ENCODE assay signal across 9 mouse cellular contexts in genomic region chr3:100568443-100569390, GRCm38 (mm10).
DNase-seq lines count a peak whose midpoint lies in the region; ATAC-seq and TF ChIP-seq lines count a peak whose summit lies in the region.
"Had no signal": no experiment of that assay in that cellular context is flagged by ENCODE, and none has a peak within 500 bp of the region (broad histone marks: within the 10 kb centered on the region; RNA-seq: fewer than 3 reads in every experiment).

No protein-coding gene starts in this region.

- in situ Hi-C loops in CH12.LX (cut with MboI; ENCODE audit: low pct_ligation_motif_present, low pct_unique_long_range_greater_than_20kb, low sequenced_read_pairs): no loop called here

- peaks cover 18 to 47% of the 10 kb centered on the region in 2 experiments for H3K36me3 ChIP-seq in CH12.LX (replicated peaks in 1 of 2; ENCODE audit: control insufficient read depth in 1 of 2, insufficient read depth in 1 of 2, low read length in 1 of 2)

- peaks cover 0 to 11% of the 10 kb centered on the region in 2 experiments; a peak in 1 of 4 replicates for H3K4me1 ChIP-seq in CH12.LX (ENCODE audit: control insufficient read depth in 1 of 2, insufficient read depth in 2 of 2)
- peaks cover 7% of the 10 kb centered on the region; the same call in 1 of the 2 replicates for H3K4me1 ChIP-seq in cortical plate, adult 2 months (ENCODE audit: control insufficient read depth, insufficient read depth, low read length)

- no peaks in the 10 kb centered on the region for H3K27me3 ChIP-seq in CH12.LX (replicated peaks)

- DNase-seq in kidney, adult 9 months: peak; percentile 19
- no peak for DNase-seq in kidney, postnatal 25 days
- peak; percentile 33 for DNase-seq in CH12.LX (ENCODE audit: extremely low read depth)
- DNase-seq in cerebellum, postnatal 25 days: no peak
- DNase-seq in layer of hippocampus, adult 9-11 months: no peak
- no peak for DNase-seq in urinary bladder, postnatal 14 days (ENCODE audit: low spot score)
- DNase-seq: adrenal gland, adult 8-10 months had no signal

- peak; percentile 92 for TF ChIP-seq RAD21 in CH12.LX (IDR thresholded peaks at IDR 0.05; ENCODE audit: low read depth, low read length)

- no peak for TF ChIP-seq EP300 in CH12.LX (IDR thresholded peaks at IDR 0.05; ENCODE audit: low read length)

- H3K27ac ChIP-seq in CH12.LX (ENCODE audit: insufficient read depth, low read depth): no peak overlapping the region
- no peak overlapping the region for H3K27ac ChIP-seq in cortical plate, adult 2 months (ENCODE audit: insufficient read depth, low read length)

- ATAC-seq in megakaryocyte, adult 5-6 weeks (ENCODE audit: poor library complexity, severe bottlenecking): peak; percentile 97

- H3K4me3 ChIP-seq in CH12.LX (replicated peaks in 1 of 3; ENCODE audit: low read depth in 2 of 3, low read length in 2 of 3, poor library complexity in 1 of 3): no peak overlapping the region
- H3K4me3 ChIP-seq in cortical plate, adult 2 months (ENCODE audit: insufficient read depth, low read length): no peak overlapping the region

- no peak overlapping the region for H3K9ac ChIP-seq in CH12.LX (ENCODE audit: insufficient read depth, low read depth)

- no peaks in the 10 kb centered on the region for H3K79me2 ChIP-seq in CH12.LX (replicated peaks; ENCODE audit: control insufficient read depth, extremely low read depth, insufficient read depth, poor library complexity, severe bottlenecking)

- H3K4me2 ChIP-seq in CH12.LX (ENCODE audit: insufficient read depth, low read depth, poor library complexity, severe bottlenecking): no peak overlapping the region

- dilution Hi-C loops in CH12.LX (cut with MboI; ENCODE audit: extremely low pct_ligation_motif_present, extremely low pct_unique_long_range_greater_than_20kb, low sequenced_read_pairs): no loop called here

- TF ChIP-seq POLR2A in CH12.LX (IDR thresholded peaks at IDR 0.05; ENCODE audit: low read depth, low read length): no peak
- no peak for TF ChIP-seq POLR2A in cortical plate, adult 2 months (IDR thresholded peaks at IDR 0.05; ENCODE audit: extremely low read depth, insufficient read depth, low read length)

- peak; percentile 62 to 87; a peak in 3 of 4 replicates for TF ChIP-seq CTCF in CH12.LX (conservative IDR thresholded peaks at IDR 0.05 in 1 of 2, IDR thresholded peaks at IDR 0.05 in 1 of 2; ENCODE audit: low read depth in 2 of 2, low read length in 2 of 2)
- 0 out of 2 replicates have a peak, but pooled peaks have one; percentile 8 for TF ChIP-seq CTCF in cortical plate, adult 2 months (IDR thresholded peaks at IDR 0.05; ENCODE audit: extremely low read depth, insufficient read depth, low read length)

- no peaks in the 10 kb centered on the region for H3K9me3 ChIP-seq in CH12.LX (replicated peaks; ENCODE audit: low read length)

TF ChIP-seq in CH12.LX, 34 proteins besides CTCF, POLR2A, EP300 and RAD21:
- TF ChIP-seq RCOR1 (conservative IDR thresholded peaks at IDR 0.05; ENCODE audit: low read depth, low read length) (no peak), ZC3H11A (IDR thresholded peaks at IDR 0.05; ENCODE audit: low read depth, low read length) (peak; percentile 77), USF2 (conservative IDR thresholded peaks at IDR 0.05; ENCODE audit: low read depth, low read length) (no peak), MAFK (IDR thresholded peaks at IDR 0.05; ENCODE audit: insufficient replicate concordance, low read length) (0 out of 2 replicates have a peak, but pooled peaks have one; percentile 9), MYC (IDR thresholded peaks at IDR 0.05; ENCODE audit: low read depth, low read length) (0 out of 2 replicates have a peak, but pooled peaks have one; percentile 31), MEF2A (IDR thresholded peaks at IDR 0.05; ENCODE audit: borderline replicate concordance, low read depth, low read length) (peak; percentile 46; the same call in 1 of the 2 replicates), TCF12 (IDR thresholded peaks at IDR 0.05; ENCODE audit: low read depth, low read length) (no peak), HCFC1 (IDR thresholded peaks at IDR 0.05; ENCODE audit: low read depth, low read length) (peak; percentile 19; the same call in 1 of the 2 replicates), SIN3A (IDR thresholded peaks at IDR 0.05; ENCODE audit: low read length) (peak; percentile 63; the same call in 1 of the 2 replicates), SMC3 (IDR thresholded peaks at IDR 0.05; ENCODE audit: low read depth, low read length) (peak; percentile 81)
TF ChIP-seq in CH12.LX: peak in this region for 7.

Comparison
In these comparisons a context has a peak if more than half of its experiments do, and no peak if none do; other contexts are left out.
1. DNase-seq: peak in kidney, adult 9 months (single experiment) and CH12.LX (single experiment); none in kidney, postnatal 25 days (0 of 2), cerebellum, postnatal 25 days (0 of 2), layer of hippocampus, adult 9-11 months (single experiment) and urinary bladder, postnatal 14 days (single experiment).